Mouse (Mus musculus) CD8-positive naive resting alpha-beta T cell, adult 2 months (primary cell): ENCODE results near the gene Trim59.
A peak's percentile ranks its signal among the peaks of the same experiment; 100 is the strongest.
"Not testable (repeated sequence)": the region's sequence is repeated elsewhere in the genome, so short reads cannot be mapped to it uniquely, and the experiment has no call there.

ENCODE experiments used
- DNase-seq, 2 experiments: peaks; one replicate each; pipeline ENCODE4 v3.0.0; 2022; ENCODE audit warnings: low read depth in 2 of 2, low spot score in 2 of 2

Gene Trim59

GRCm38 (mm10) chr3:69044645-69045399 is at the start of gene Trim59:
Gene Trim59, minus strand, starts transcription at chr3:69044755.
- DNase-seq, result peak; percentile 70 to 74

- DNase-seq, result no peak
Observed at GRCm38 (mm10) chr3:69064005-69064404, 19.4 kb upstream of the Trim59 start.

GRCm38 (mm10) chr3:69062764-69063163 is 18.2 kb upstream of the Trim59 start:
- DNase-seq, result no peak

- DNase-seq, result no peak
Observed at GRCm38 (mm10) chr3:69060672-69061071, 16.1 kb upstream of the Trim59 start.

GRCm38 (mm10) chr3:69055871-69056270 is 11.3 kb upstream of the Trim59 start:
- no peak for DNase-seq

- no peak for DNase-seq
Observed at GRCm38 (mm10) chr3:69054760-69055432, 10.3 kb upstream of the Trim59 start.

- no peak for DNase-seq
Observed at GRCm38 (mm10) chr3:69051894-69052293, 7.3 kb upstream of the Trim59 start.

GRCm38 (mm10) chr3:69049011-69049410 is 4.5 kb upstream of the Trim59 start:
- DNase-seq, result no peak

GRCm38 (mm10) chr3:69047684-69048083 is 3.1 kb upstream of the Trim59 start:
- no peak for DNase-seq

GRCm38 (mm10) chr3:69046509-69046908 is 2.0 kb upstream of the Trim59 start:
- DNase-seq, result no peak

- no peak for DNase-seq
Observed at GRCm38 (mm10) chr3:69045750-69046149, 1.2 kb upstream of the Trim59 start.

GRCm38 (mm10) chr3:69045400-69045703 is 797 bp upstream of the Trim59 start:
- peak in 1 of 2 experiments; percentile 8 for DNase-seq

GRCm38 (mm10) chr3:69044167-69044591 is 376 bp downstream of the Trim59 start:
- no peak for DNase-seq

GRCm38 (mm10) chr3:69041298-69041697 is 3.3 kb downstream of the Trim59 start:
- DNase-seq, result peak in 1 of 2 experiments; percentile 32

GRCm38 (mm10) chr3:69040105-69040504 is 4.5 kb downstream of the Trim59 start:
- no peak for DNase-seq

GRCm38 (mm10) chr3:69026133-69026783 is 18.3 kb downstream of the Trim59 start:
- DNase-seq, result no peak

- DNase-seq, result no peak
Observed at GRCm38 (mm10) chr3:69020764-69021163, 23.8 kb downstream of the Trim59 start.

- peak in 1 of 2 experiments; percentile 26 for DNase-seq
Observed at GRCm38 (mm10) chr3:69020285-69020684, 24.3 kb downstream of the Trim59 start.

GRCm38 (mm10) chr3:69018635-69019034 is 25.9 kb downstream of the Trim59 start:
- DNase-seq, result not testable (repeated sequence)

GRCm38 (mm10) chr3:69017181-69017580 is 27.4 kb downstream of the Trim59 start:
- no peak for DNase-seq

GRCm38 (mm10) chr3:69008873-69009272 is 35.7 kb downstream of the Trim59 start:
- no peak for DNase-seq

- peak; percentile 16 to 28 for DNase-seq
Observed at GRCm38 (mm10) chr3:69006246-69006760, 38.3 kb downstream of the Trim59 start.
